ENCODE assay signal across 9 mouse cellular contexts in the genomic region with DNA sequence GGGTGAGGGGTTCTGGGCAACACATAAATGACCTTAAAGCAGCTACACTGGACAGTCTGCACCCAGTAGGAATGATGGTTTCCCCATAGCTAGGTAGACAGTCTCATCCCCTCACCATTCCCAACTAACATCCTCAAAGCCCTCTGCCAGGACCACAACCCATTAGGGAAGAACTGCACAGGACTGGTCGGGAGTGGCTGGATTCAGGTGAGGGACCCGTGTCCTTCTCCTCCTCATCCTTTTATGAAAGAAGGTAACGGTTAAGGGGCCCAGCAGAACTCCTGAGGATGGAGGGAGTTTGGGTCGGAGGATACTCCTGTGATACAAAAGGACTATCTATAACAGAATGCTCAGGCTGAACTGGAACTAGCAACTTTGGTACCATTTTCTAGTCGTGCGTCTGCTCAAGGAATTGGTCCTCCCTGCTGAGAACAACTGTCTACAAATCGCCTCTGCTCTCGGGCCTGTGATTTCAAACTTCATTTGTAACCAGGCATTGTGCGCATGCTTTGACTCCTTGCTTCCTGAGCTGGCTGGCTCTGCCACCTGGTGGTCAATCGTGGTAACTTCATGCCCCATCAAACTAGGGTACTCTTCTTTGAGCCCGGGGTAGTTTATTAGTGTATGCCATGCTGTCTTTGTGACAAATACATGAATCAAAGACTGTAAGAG.
DNase-seq lines count a peak whose midpoint lies in the region; ATAC-seq lines count a peak whose summit lies in the region.
"Had no signal": no experiment of that assay in that cellular context is flagged by ENCODE, and none has a peak within 500 bp of the region (broad histone marks: within the 10 kb centered on the region; RNA-seq: fewer than 3 reads in every experiment).

No protein-coding gene starts in this region.

- DNase-seq in WW6 (ENCODE audit: low read depth, low spot score) = peak; percentile 43
- peak; percentile 81 to 87 for DNase-seq in cerebellum, postnatal 25 days
- DNase-seq in frontal cortex, postnatal 36 days (ENCODE audit: low spot score in 2 of 2) = peak; percentile 81 to 89
- peak; percentile 71 for DNase-seq in hindlimb bud, embryonic 11.5 days (ENCODE audit: extremely low spot score, low read depth, low spot score)
- DNase-seq in left cerebral cortex, adult 18-20 months (ENCODE audit: low spot score in 2 of 2) = peak; percentile 86 to 88
- peak; percentile 97 for DNase-seq in midbrain, embryonic 11.5 days (ENCODE audit: low spot score, missing footprints)
- peak; percentile 73 to 74 for DNase-seq in right cerebral cortex, postnatal 36 days (ENCODE audit: low spot score in 2 of 2)
- peak; percentile 51 to 82 for DNase-seq in urinary bladder, postnatal 4 days (ENCODE audit: low spot score in 2 of 2)

- ATAC-seq in midbrain, embryonic 11.5 days (ENCODE audit: low FRiP score) = peak; percentile 88

- H3K36me3 ChIP-seq in midbrain, embryonic 11.5 days (ENCODE audit: control insufficient read depth, insufficient read depth, low read length) = no peaks in the 10 kb centered on the region
- H3K36me3 ChIP-seq: stomach, embryonic 15.5 days had no signal

- H3K27ac ChIP-seq in midbrain, embryonic 11.5 days (ENCODE audit: low read depth, low read length) = no peak overlapping the region
- H3K27ac ChIP-seq: stomach, embryonic 15.5 days had no signal

- no peaks in the 10 kb centered on the region for H3K27me3 ChIP-seq in midbrain, embryonic 11.5 days (ENCODE audit: control insufficient read depth, insufficient read depth, low read length)
- H3K27me3 ChIP-seq: stomach, embryonic 15.5 days had no signal

- 25% methylated on average over 11 of the region's 11 CpGs for WGBS in midbrain, embryonic 11.5 days

- no peak overlapping the region for H3K4me3 ChIP-seq in midbrain, embryonic 11.5 days (ENCODE audit: low read depth, low read length)
- H3K4me3 ChIP-seq: stomach, embryonic 15.5 days had no signal

- 0 out of 2 replicates have a peak overlapping the region, but pooled peaks have one; percentile 14 for H3K4me2 ChIP-seq in midbrain, embryonic 11.5 days
- H3K4me2 ChIP-seq: stomach, embryonic 15.5 days had no signal

- peaks cover 5% of the 10 kb centered on the region; the same call in 1 of the 2 replicates for H3K4me1 ChIP-seq in midbrain, embryonic 11.5 days (ENCODE audit: control insufficient read depth, insufficient read depth, low read length)
- H3K4me1 ChIP-seq: stomach, embryonic 15.5 days had no signal

- H3K9ac ChIP-seq in midbrain, embryonic 11.5 days (ENCODE audit: low read length) = peak overlapping the region; percentile 18
- H3K9ac ChIP-seq: stomach, embryonic 15.5 days had no signal

- H3K9me3 ChIP-seq in midbrain, embryonic 11.5 days (ENCODE audit: control insufficient read depth, low read length) = no peaks in the 10 kb centered on the region
- H3K9me3 ChIP-seq: stomach, embryonic 15.5 days had no signal

Comparison
In these comparisons a context has a peak if more than half of its experiments do, and no peak if none do; other contexts are left out.
1. DNase-seq: peak in every context shown above with its lines; median percentile 97 in midbrain, embryonic 11.5 days; 87 in left cerebral cortex, adult 18-20 months; 85 in frontal cortex, postnatal 36 days; 84 in cerebellum, postnatal 25 days; 74 in right cerebral cortex, postnatal 36 days; 71 in hindlimb bud, embryonic 11.5 days; 66 in urinary bladder, postnatal 4 days; 43 in WW6.